27 mouse cellular contexts compared by ENCODE assay signal in genomic region chr3:15329549-15329948, GRCm38 (mm10). TPM values are rescaled to one million over a fixed set of nuclear protein-coding genes. Genes with fewer than 3 reads are reported as not detected.
A peak's percentile ranks its signal among the peaks of the same experiment; 100 is the strongest.
DNase-seq lines count a peak whose midpoint lies in the region; ATAC-seq and TF ChIP-seq lines count a peak whose summit lies in the region.
"Had no signal": no experiment of that assay in that cellular context is flagged by ENCODE, and none has a peak within 500 bp of the region (broad histone marks: within the 10 kb centered on the region; RNA-seq: fewer than 3 reads in every experiment).

No protein-coding gene starts in this region.

- H3K27me3 ChIP-seq in intestine, postnatal 0 days (replicated peaks; ENCODE audit: control insufficient read depth, insufficient read depth, low read length): no peaks in the 10 kb centered on the region
- H3K27me3 ChIP-seq in intestine, embryonic 16.5 days (replicated peaks; ENCODE audit: control insufficient read depth, insufficient read depth, low read length): no peaks in the 10 kb centered on the region
- H3K27me3 ChIP-seq in liver, embryonic 14.5 days (ENCODE audit: control insufficient read depth, insufficient read depth, low read length): no peaks in the 10 kb centered on the region
- no peaks in the 10 kb centered on the region for H3K27me3 ChIP-seq in liver, embryonic 11.5 days (replicated peaks; ENCODE audit: control insufficient read depth, insufficient read depth, low read length)
- no peaks in the 10 kb centered on the region for H3K27me3 ChIP-seq in liver, embryonic 16.5 days (ENCODE audit: control insufficient read depth, insufficient read depth, low read depth, low read length)
- H3K27me3 ChIP-seq: CH12.LX; embryonic facial prominence, embryonic 12.5 days; forebrain, embryonic 13.5 days had no signal

- H3K4me3 ChIP-seq in intestine, postnatal 0 days (ENCODE audit: low read depth, low read length): no peak overlapping the region
- H3K4me3 ChIP-seq in intestine, embryonic 16.5 days (ENCODE audit: low read length): no peak overlapping the region
- no peak overlapping the region for H3K4me3 ChIP-seq in liver, embryonic 14.5 days (ENCODE audit: insufficient read depth in 1 of 2, low read depth in 2 of 2, low read length in 2 of 2)
- H3K4me3 ChIP-seq in liver, embryonic 11.5 days (ENCODE audit: low read depth, low read length): no peak overlapping the region
- no peak overlapping the region for H3K4me3 ChIP-seq in liver, embryonic 16.5 days (ENCODE audit: low read depth, low read length)
- H3K4me3 ChIP-seq: embryonic facial prominence, embryonic 10.5 days; embryonic facial prominence, embryonic 12.5 days; forebrain, embryonic 13.5 days had no signal

- H3K9me3 ChIP-seq in intestine, postnatal 0 days (ENCODE audit: control insufficient read depth): no peaks in the 10 kb centered on the region
- H3K9me3 ChIP-seq in intestine, embryonic 16.5 days (ENCODE audit: control insufficient read depth, low read length): no peaks in the 10 kb centered on the region
- H3K9me3 ChIP-seq in liver, embryonic 14.5 days (ENCODE audit: control insufficient read depth, low read length): no peaks in the 10 kb centered on the region
- H3K9me3 ChIP-seq in liver, embryonic 11.5 days (ENCODE audit: control insufficient read depth, low read length): no peaks in the 10 kb centered on the region
- H3K9me3 ChIP-seq in liver, embryonic 16.5 days (replicated peaks; ENCODE audit: control insufficient read depth, low read length): no peaks in the 10 kb centered on the region
- H3K9me3 ChIP-seq: embryonic facial prominence, embryonic 10.5 days; embryonic facial prominence, embryonic 12.5 days; forebrain, embryonic 13.5 days; G1E had no signal

- ATAC-seq in intestine, postnatal 0 days: 0 out of 2 replicates have a peak, but pooled peaks have one; percentile 22
- ATAC-seq in intestine, embryonic 16.5 days: no peak
- 0 out of 2 replicates have a peak, but pooled peaks have one; percentile 28 for ATAC-seq in liver, embryonic 14.5 days (ENCODE audit: insufficient read depth)
- ATAC-seq in liver, embryonic 11.5 days (replicated peaks; ENCODE audit: low FRiP score): no peak; the same call in 1 of the 2 replicates
- peak; percentile 68 for ATAC-seq in liver, embryonic 16.5 days (ENCODE audit: low read depth)
- ATAC-seq: activated CD4-positive, CD25-positive, alpha-beta regulatory T cell, adult 4 months; CD4-positive, CD25-positive, alpha-beta regulatory T cell, adult 4 months; forebrain, embryonic 13.5 days; Patski had no signal

- no peak overlapping the region for H3K27ac ChIP-seq in intestine, postnatal 0 days (ENCODE audit: low read depth, low read length)
- H3K27ac ChIP-seq in intestine, embryonic 16.5 days (ENCODE audit: low read length): no peak overlapping the region
- H3K27ac ChIP-seq in liver, embryonic 14.5 days: no peak overlapping the region
- H3K27ac ChIP-seq in liver, embryonic 11.5 days (ENCODE audit: low read depth, low read length): no peak overlapping the region
- no peak overlapping the region for H3K27ac ChIP-seq in liver, embryonic 16.5 days (ENCODE audit: low read length)
- H3K27ac ChIP-seq: embryonic facial prominence, embryonic 10.5 days; embryonic facial prominence, embryonic 12.5 days; forebrain, embryonic 13.5 days had no signal

- H3K9ac ChIP-seq in intestine, postnatal 0 days (ENCODE audit: low read depth, low read length): no peak overlapping the region
- no peak overlapping the region for H3K9ac ChIP-seq in intestine, embryonic 16.5 days (ENCODE audit: low read depth, low read length)
- H3K9ac ChIP-seq in liver, embryonic 14.5 days (replicated peaks): no peak overlapping the region
- H3K9ac ChIP-seq in liver, embryonic 11.5 days (ENCODE audit: low read depth, low read length): no peak overlapping the region
- H3K9ac ChIP-seq in liver, embryonic 16.5 days (ENCODE audit: low read depth, low read length): no peak overlapping the region
- H3K9ac ChIP-seq: embryonic facial prominence, embryonic 12.5 days; forebrain, embryonic 13.5 days had no signal

- peak in 1 of 3 experiments; percentile 10 for DNase-seq in liver, embryonic 14.5 days (ENCODE audit: low read depth in 3 of 3, low spot score in 3 of 3)
- DNase-seq in liver, embryonic 11.5 days (ENCODE audit: low spot score): no peak
- peak; percentile 14 for DNase-seq in yolk sac, embryonic 10.5 days (ENCODE audit: low spot score)
- DNase-seq in spleen, postnatal 36 days (ENCODE audit: low spot score in 2 of 2): no peak
- DNase-seq: adrenal gland, adult 8-10 months; adrenal gland, postnatal 14 days; adrenal gland, postnatal 36 days; B cell, adult 2 months; cerebellum, adult 11-12 months; cerebellum, adult 2 months; cerebellum, adult 9-10 months; cerebellum, postnatal 10 days; cerebellum, postnatal 25 days had no signal

- no peaks in the 10 kb centered on the region for H3K36me3 ChIP-seq in intestine, postnatal 0 days (ENCODE audit: control insufficient read depth, insufficient read depth)
- H3K36me3 ChIP-seq in intestine, embryonic 16.5 days (ENCODE audit: control insufficient read depth, insufficient read depth, low read length): no peaks in the 10 kb centered on the region
- no peaks in the 10 kb centered on the region for H3K36me3 ChIP-seq in liver, embryonic 14.5 days (replicated peaks; ENCODE audit: control insufficient read depth, insufficient read depth, low read depth)
- no peaks in the 10 kb centered on the region for H3K36me3 ChIP-seq in liver, embryonic 11.5 days (ENCODE audit: control insufficient read depth, insufficient read depth, low read length)
- H3K36me3 ChIP-seq in liver, embryonic 16.5 days (ENCODE audit: control insufficient read depth, insufficient read depth): no peaks in the 10 kb centered on the region
- H3K36me3 ChIP-seq: embryonic facial prominence, embryonic 10.5 days; embryonic facial prominence, embryonic 12.5 days; G1E had no signal

- no peak for TF ChIP-seq CTCF in intestine, postnatal 0 days (IDR thresholded peaks at IDR 0.05; ENCODE audit: low read depth)
- no peak for TF ChIP-seq CTCF in liver, embryonic 14.5 days (IDR thresholded peaks at IDR 0.05; ENCODE audit: low read depth)

- H3K4me1 ChIP-seq in intestine, postnatal 0 days (replicated peaks; ENCODE audit: control insufficient read depth, insufficient read depth, low read length): no peaks in the 10 kb centered on the region
- no peaks in the 10 kb centered on the region for H3K4me1 ChIP-seq in intestine, embryonic 16.5 days (ENCODE audit: control insufficient read depth, insufficient read depth, low read length)
- H3K4me1 ChIP-seq in liver, embryonic 14.5 days (replicated peaks; ENCODE audit: control insufficient read depth in 2 of 2, insufficient read depth in 2 of 2, low read length in 1 of 2): no peaks in the 10 kb centered on the region
- no peaks in the 10 kb centered on the region for H3K4me1 ChIP-seq in liver, embryonic 11.5 days (replicated peaks; ENCODE audit: control insufficient read depth, insufficient read depth, low read length)
- no peaks in the 10 kb centered on the region for H3K4me1 ChIP-seq in liver, embryonic 16.5 days (ENCODE audit: control insufficient read depth, low read depth, low read length)
- H3K4me1 ChIP-seq: embryonic facial prominence, embryonic 10.5 days; embryonic facial prominence, embryonic 12.5 days; forebrain, embryonic 13.5 days had no signal

- H3K4me2 ChIP-seq in intestine, postnatal 0 days (replicated peaks; ENCODE audit: low read depth): no peak overlapping the region
- H3K4me2 ChIP-seq in intestine, embryonic 16.5 days (ENCODE audit: low read depth, low read length): no peak overlapping the region
- H3K4me2 ChIP-seq in liver, embryonic 14.5 days (ENCODE audit: low read depth): no peak overlapping the region
- no peak overlapping the region for H3K4me2 ChIP-seq in liver, embryonic 11.5 days
- H3K4me2 ChIP-seq in liver, embryonic 16.5 days (ENCODE audit: low read depth, low read length): no peak overlapping the region
- H3K4me2 ChIP-seq: embryonic facial prominence, embryonic 12.5 days; forebrain, embryonic 13.5 days had no signal

- TF ChIP-seq EP300 in liver, embryonic 14.5 days (IDR thresholded peaks at IDR 0.05; ENCODE audit: low read depth): no peak

RNA-seq across cellular contexts. Expression of gene Gm9733, which starts 2.6 kb away (rescaled TPM):
- not detected in 2 replicates for polyA plus RNA-seq in intestine, postnatal 0 days (2015; fragmentation: Nextera tagmentation; extraction: Ambion mirVana)
- 0.31 and 0.32 TPM in 2 replicates for polyA plus RNA-seq in intestine, embryonic 16.5 days (2015; fragmentation: Nextera tagmentation; extraction: Ambion mirVana)
- polyA plus RNA-seq in liver, embryonic 14.5 days (2012; rRNA removed): 0.10 TPM in 1 of 2 replicates, not detected in the other
- 0.34 and 0.64 TPM in 2 replicates for polyA plus RNA-seq in liver, embryonic 14.5 days (2014; fragmentation: Nextera tagmentation; extraction: Ambion mirVana)
- not detected in 2 replicates for polyA plus RNA-seq in liver, embryonic 11.5 days (2014; fragmentation: Nextera tagmentation; extraction: Ambion mirVana)
- 0.53 and 1.3 TPM in 2 replicates for polyA plus RNA-seq in liver, embryonic 16.5 days (2015; fragmentation: Nextera tagmentation; extraction: Ambion mirVana)
- polyA plus RNA-seq: activated CD4-positive, CD25-positive, alpha-beta regulatory T cell, adult 4 months; CD4-positive, CD25-positive, alpha-beta regulatory T cell, adult 4 months; cerebellum, adult 2 months; cortical plate, adult 2 months; embryonic facial prominence, embryonic 10.5 days; embryonic facial prominence, embryonic 12.5 days; embryonic facial prominence, embryonic 14.5 days; forebrain, embryonic 11.5 days; forebrain, embryonic 13.5 days; G1E; Patski had no signal

Comparison
In these comparisons a context has a peak if more than half of its experiments do, and no peak if none do; other contexts are left out.
1. ATAC-seq: peak in intestine, postnatal 0 days (single experiment), liver, embryonic 14.5 days (single experiment) and liver, embryonic 16.5 days (single experiment); none in intestine, embryonic 16.5 days (single experiment) and liver, embryonic 11.5 days (single experiment).